Mouse (Mus musculus): ENCODE data around the gene Eif3l. TPM values are rescaled to one million over a fixed set of nuclear protein-coding genes. Genes with fewer than 3 reads are reported as not detected.

Eif3l gene
- polyA plus RNA-seq, 1 experiment from 2014 or later = 199 TPM

- no peak overlapping the region for H3K27ac ChIP-seq
- H3K4me1 ChIP-seq (replicated peaks; ENCODE audit: insufficient read depth, low read length) = peaks cover 18% of the 10 kb centered on the region
- no peaks in the 10 kb centered on the region for H3K9me3 ChIP-seq (replicated peaks; ENCODE audit: low read length)
- ATAC-seq (replicated peaks; ENCODE audit: low FRiP score, low read depth) (no peak), DNase-seq (ENCODE audit: low spot score) (no peak)
- peak overlapping the region; percentile 82 for H3K4me3 ChIP-seq (replicated peaks; ENCODE audit: low read depth, low read length)
- no peaks in the 10 kb centered on the region for H3K27me3 ChIP-seq (ENCODE audit: insufficient read depth, low read length)
- peak overlapping the region; percentile 89; the same call in 1 of the 2 replicates for H3K9ac ChIP-seq (ENCODE audit: low read depth, low read length)
- H3K4me2 ChIP-seq (ENCODE audit: low read length) = peak overlapping the region; percentile 86
- peaks cover 6% of the 10 kb centered on the region; the same call in 1 of the 2 replicates for H3K36me3 ChIP-seq (ENCODE audit: insufficient read depth, low read length)
- TF ChIP-seq CTCF (IDR thresholded peaks at IDR 0.05; ENCODE audit: low read depth) = no peak
- WGBS = 14% methylated on average over 9 of the region's 9 CpGs
These were observed 35.1 kb downstream of the Eif3l start for GRCm38 (mm10) chr15:79110031-79110430.

DNA sequence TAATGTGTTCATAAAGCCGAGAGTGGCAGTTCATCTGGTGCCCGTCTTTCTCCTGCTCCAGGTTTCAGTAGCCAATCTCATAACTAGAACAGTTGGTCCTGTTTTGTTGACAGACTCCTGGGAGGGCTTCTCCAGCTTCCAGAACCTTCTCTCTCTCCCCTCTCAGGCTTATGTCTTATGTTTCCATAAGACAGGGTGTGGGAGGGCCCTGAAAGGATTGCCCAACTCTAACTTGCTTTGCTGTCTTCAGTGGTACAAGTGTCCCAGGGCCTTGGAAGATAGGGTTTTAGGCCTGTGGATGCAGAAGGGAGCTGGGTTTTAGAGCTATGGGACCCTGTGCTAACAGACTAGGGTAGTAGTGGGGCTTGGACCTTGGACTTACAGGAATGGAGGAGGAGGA is 35.5 kb downstream of the Eif3l start:
- Histone ChIP-seq H3K9me3 (replicated peaks; ENCODE audit: low read length) (no peaks in the 10 kb centered on the region), H3K4me1 (replicated peaks; ENCODE audit: insufficient read depth, low read length) (peaks cover 18% of the 10 kb centered on the region), H3K27me3 (ENCODE audit: insufficient read depth, low read length) (no peaks in the 10 kb centered on the region), H3K4me3 (replicated peaks; ENCODE audit: low read depth, low read length) (peak overlapping the region; percentile 82), H3K9ac (ENCODE audit: low read depth, low read length) (peak overlapping the region; percentile 50), H3K36me3 (ENCODE audit: insufficient read depth, low read length) (peaks cover 8% of the 10 kb centered on the region; the same call in 1 of the 2 replicates), H3K27ac (no peak overlapping the region), H3K4me2 (ENCODE audit: low read length) (peak overlapping the region; percentile 86)
- no peak for TF ChIP-seq CTCF (IDR thresholded peaks at IDR 0.05; ENCODE audit: low read depth)
- DNase-seq (ENCODE audit: low spot score) (no peak), ATAC-seq (replicated peaks; ENCODE audit: low FRiP score, low read depth) (no peak)
- WGBS = 64% methylated on average over 2 of the region's 2 CpGs

GRCm38 (mm10) chr15:79111774-79112173 is 36.8 kb downstream of the Eif3l start:
- no peak overlapping the region for H3K9ac ChIP-seq (ENCODE audit: low read depth, low read length)
- 62% methylated on average over 4 of the region's 4 CpGs for WGBS

GRCm38 (mm10) chr15:79115276-79115675 is 40.3 kb downstream of the Eif3l start:
- H3K4me1 ChIP-seq (replicated peaks; ENCODE audit: insufficient read depth, low read length) = peaks cover 9% of the 10 kb centered on the region; the same call in 1 of the 2 replicates
- H3K27me3 ChIP-seq (ENCODE audit: insufficient read depth, low read length) = no peaks in the 10 kb centered on the region
- WGBS = 42% methylated on average over 5 of the region's 5 CpGs
- H3K36me3 ChIP-seq (ENCODE audit: insufficient read depth, low read length) = peaks cover 26% of the 10 kb centered on the region
- DNase-seq (ENCODE audit: low spot score) = no peak
- peak overlapping the region; percentile 8; the same call in 1 of the 2 replicates for H3K9ac ChIP-seq (ENCODE audit: low read depth, low read length)
- no peak overlapping the region for H3K4me3 ChIP-seq (replicated peaks; ENCODE audit: low read depth, low read length)
- no peak overlapping the region for H3K4me2 ChIP-seq (ENCODE audit: low read length)
- TF ChIP-seq CTCF (IDR thresholded peaks at IDR 0.05; ENCODE audit: low read depth) = no peak
- no peaks in the 10 kb centered on the region for H3K9me3 ChIP-seq (replicated peaks; ENCODE audit: low read length)
- no peak overlapping the region for H3K27ac ChIP-seq
- ATAC-seq (replicated peaks; ENCODE audit: low FRiP score, low read depth) = no peak

More at GRCm38 (mm10) chr15:79111774-79112173, 36.8 kb downstream of the Eif3l start:
- H3K4me2 ChIP-seq (ENCODE audit: low read length) = peak overlapping the region; percentile 86
- no peaks in the 10 kb centered on the region for H3K9me3 ChIP-seq (replicated peaks; ENCODE audit: low read length)
- peaks cover 18% of the 10 kb centered on the region for H3K4me1 ChIP-seq (replicated peaks; ENCODE audit: insufficient read depth, low read length)
- no peak overlapping the region for H3K27ac ChIP-seq
- TF ChIP-seq CTCF (IDR thresholded peaks at IDR 0.05; ENCODE audit: low read depth) = no peak
- DNase-seq (ENCODE audit: low spot score) (peak; percentile 28), ATAC-seq (replicated peaks; ENCODE audit: low FRiP score, low read depth) (no peak)
- H3K36me3 ChIP-seq (ENCODE audit: insufficient read depth, low read length) = peaks cover 12% of the 10 kb centered on the region; the same call in 1 of the 2 replicates
- no peaks in the 10 kb centered on the region for H3K27me3 ChIP-seq (ENCODE audit: insufficient read depth, low read length)
- H3K4me3 ChIP-seq (replicated peaks; ENCODE audit: low read depth, low read length) = no peak overlapping the region

GRCm38 (mm10) chr15:79119491-79119890 is 44.5 kb downstream of the Eif3l start:
- 81% methylated on average over 9 of the region's 9 CpGs for WGBS
- ATAC-seq (replicated peaks; ENCODE audit: low FRiP score, low read depth) = no peak
- Histone ChIP-seq H3K9me3 (replicated peaks; ENCODE audit: low read length) (no peaks in the 10 kb centered on the region), H3K4me3 (replicated peaks; ENCODE audit: low read depth, low read length) (no peak overlapping the region), H3K36me3 (ENCODE audit: insufficient read depth, low read length) (peaks cover 44% of the 10 kb centered on the region), H3K9ac (ENCODE audit: low read depth, low read length) (no peak overlapping the region), H3K27ac (no peak overlapping the region), H3K4me2 (ENCODE audit: low read length) (no peak overlapping the region), H3K4me1 (replicated peaks; ENCODE audit: insufficient read depth, low read length) (no peaks in the 10 kb centered on the region), H3K27me3 (ENCODE audit: insufficient read depth, low read length) (no peaks in the 10 kb centered on the region)
- no peak for TF ChIP-seq CTCF (IDR thresholded peaks at IDR 0.05; ENCODE audit: low read depth)
- no peak for DNase-seq (ENCODE audit: low spot score)

- Histone ChIP-seq H3K9ac (ENCODE audit: low read depth, low read length) (no peak overlapping the region), H3K27me3 (ENCODE audit: insufficient read depth, low read length) (no peaks in the 10 kb centered on the region), H3K4me1 (replicated peaks; ENCODE audit: insufficient read depth, low read length) (no peaks in the 10 kb centered on the region), H3K4me2 (ENCODE audit: low read length) (no peak overlapping the region), H3K36me3 (ENCODE audit: insufficient read depth, low read length) (peaks cover 51% of the 10 kb centered on the region), H3K9me3 (replicated peaks; ENCODE audit: low read length) (no peaks in the 10 kb centered on the region), H3K27ac (no peak overlapping the region), H3K4me3 (replicated peaks; ENCODE audit: low read depth, low read length) (no peak overlapping the region)
- TF ChIP-seq CTCF (IDR thresholded peaks at IDR 0.05; ENCODE audit: low read depth) = no peak
- ATAC-seq (replicated peaks; ENCODE audit: low FRiP score, low read depth) (no peak), DNase-seq (ENCODE audit: low spot score) (no peak)
- WGBS = 75% methylated on average over 4 of the region's 4 CpGs
These were observed 47.1 kb downstream of the Eif3l start for GRCm38 (mm10) chr15:79122119-79122518.

GRCm38 (mm10) chr15:79122546-79122945 is 47.6 kb downstream of the Eif3l start:
- H3K4me1 ChIP-seq (replicated peaks; ENCODE audit: insufficient read depth, low read length) = no peaks in the 10 kb centered on the region
- TF ChIP-seq CTCF (IDR thresholded peaks at IDR 0.05; ENCODE audit: low read depth) = 0 out of 2 replicates have a peak, but pooled peaks have one; percentile 4
- H3K9ac ChIP-seq (ENCODE audit: low read depth, low read length) = no peak overlapping the region
- H3K36me3 ChIP-seq (ENCODE audit: insufficient read depth, low read length) = peaks cover 53% of the 10 kb centered on the region
- no peak overlapping the region for H3K4me2 ChIP-seq (ENCODE audit: low read length)
- H3K9me3 ChIP-seq (replicated peaks; ENCODE audit: low read length) = no peaks in the 10 kb centered on the region
- 84% methylated on average over 13 of the region's 13 CpGs for WGBS
- DNase-seq (ENCODE audit: low spot score) = no peak
- no peak overlapping the region for H3K27ac ChIP-seq
- no peak for ATAC-seq (replicated peaks; ENCODE audit: low FRiP score, low read depth)
- no peaks in the 10 kb centered on the region for H3K27me3 ChIP-seq (ENCODE audit: insufficient read depth, low read length)
- H3K4me3 ChIP-seq (replicated peaks; ENCODE audit: low read depth, low read length) = no peak overlapping the region
